Mouse (Mus musculus): ENCODE measurements around the gene Ptprs.

DNA sequence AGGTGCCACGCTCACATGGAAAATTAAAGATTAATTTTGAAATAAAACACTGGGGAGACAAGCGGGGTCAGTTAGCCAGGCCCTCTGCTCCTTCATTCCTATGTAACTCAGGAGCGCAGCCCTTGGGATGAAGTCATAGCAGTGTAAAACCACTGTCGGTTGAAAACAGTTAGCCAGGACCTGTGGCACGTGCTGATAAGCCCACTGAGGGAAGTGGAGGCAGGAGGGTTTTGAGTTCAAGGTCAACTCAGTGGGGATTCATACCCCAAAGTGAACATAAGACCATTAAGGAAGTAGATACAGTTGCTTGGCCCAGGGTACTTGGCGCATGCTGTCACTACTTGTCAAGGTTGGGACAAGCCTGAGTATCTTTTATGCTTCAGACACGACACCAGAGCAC, 64.8 kb downstream of the Ptprs start:
- TF ChIP-seq CTCF (IDR thresholded peaks at IDR 0.05; ENCODE audit: extremely low read depth, insufficient read depth, insufficient read length, insufficient replicate concordance) (no peak), POLR2A (IDR thresholded peaks at IDR 0.05; ENCODE audit: low read depth, low read length) (no peak)

All from spleen, adult 2 months (tissue).